Mouse (Mus musculus) natural killer cell, adult 2 months (primary cell): ENCODE results near the gene Morc3.

Experiments used
- DNase-seq, 2 experiments: peaks; one replicate each; pipeline ENCODE4 v3.0.0; 2022; ENCODE audit warnings: low spot score in 2 of 2

The Morc3 gene

GRCm38 (mm10) chr16:93831627-93832395, at the start of gene Morc3:
TSS of gene Morc3 (plus strand) at chr16:93832121.
- DNase-seq: peak; percentile 100

- DNase-seq: no peak
Observed at GRCm38 (mm10) chr16:93784175-93784574, 47.7 kb upstream of the Morc3 start.

- peak in 1 of 2 experiments; percentile 43 for DNase-seq
Observed at GRCm38 (mm10) chr16:93785805-93786204, 46.1 kb upstream of the Morc3 start.

GRCm38 (mm10) chr16:93788388-93788787, 43.5 kb upstream of the Morc3 start:
- no peak for DNase-seq

- no peak for DNase-seq
Observed at GRCm38 (mm10) chr16:93788881-93789280, 43.0 kb upstream of the Morc3 start.

- DNase-seq: no peak
Observed at GRCm38 (mm10) chr16:93789971-93790755, 41.8 kb upstream of the Morc3 start.

- no peak for DNase-seq
Observed at GRCm38 (mm10) chr16:93792981-93793630, 38.8 kb upstream of the Morc3 start.

- DNase-seq: no peak
Observed at GRCm38 (mm10) chr16:93794845-93795244, 37.1 kb upstream of the Morc3 start.

- no peak for DNase-seq
Observed at GRCm38 (mm10) chr16:93795391-93795790, 36.5 kb upstream of the Morc3 start.

GRCm38 (mm10) chr16:93797021-93797840, 34.7 kb upstream of the Morc3 start:
- no peak for DNase-seq

GRCm38 (mm10) chr16:93797841-93798492, 34.0 kb upstream of the Morc3 start:
- DNase-seq: no peak

GRCm38 (mm10) chr16:93798623-93799022, 33.3 kb upstream of the Morc3 start:
- DNase-seq: no peak

GRCm38 (mm10) chr16:93799071-93799470, 32.9 kb upstream of the Morc3 start:
- DNase-seq: no peak

GRCm38 (mm10) chr16:93799936-93800335, 32.0 kb upstream of the Morc3 start:
- no peak for DNase-seq

- DNase-seq: no peak
Observed at GRCm38 (mm10) chr16:93807167-93807566, 24.8 kb upstream of the Morc3 start.

GRCm38 (mm10) chr16:93807961-93808554, 23.9 kb upstream of the Morc3 start:
- DNase-seq: no peak

- DNase-seq: peak; percentile 86 to 91
Observed at GRCm38 (mm10) chr16:93815856-93816736, 15.8 kb upstream of the Morc3 start.

- DNase-seq: no peak
Observed at GRCm38 (mm10) chr16:93816861-93817260, 15.1 kb upstream of the Morc3 start.

GRCm38 (mm10) chr16:93817371-93817770, 14.6 kb upstream of the Morc3 start:
- no peak for DNase-seq
